Mouse (Mus musculus) thymus, adult 2 months (tissue): Measurements from ENCODE around the gene Rreb1.

ENCODE experiments used
- CTCF ChIP-seq: fragments of 200-500 bp; IDR thresholded peaks from 2 replicates; pipeline ENCODE4 v1.5.1; 2012; ENCODE audit warnings: mild to moderate bottlenecking, control low read depth, low read length, moderate library complexity, borderline replicate concordance; ENCODE audit not compliant: control insufficient read depth, poor library complexity, insufficient read depth; ENCODE audit errors: extremely low read depth
- POLR2A ChIP-seq: fragments of 200-500 bp; IDR thresholded peaks from 2 replicates; pipeline ENCODE4 v1.6.1; 2012; ENCODE audit warnings: mild to moderate bottlenecking, low read length, control low read depth, moderate library complexity; ENCODE audit not compliant: control insufficient read depth, poor library complexity, insufficient read depth; ENCODE audit errors: extremely low read depth

GRCm38 (mm10) chr13:37760373-37760772 lies 17.8 kb upstream of the Rreb1 start:
- TF ChIP-seq CTCF (no peak), POLR2A (no peak)
